Mouse (Mus musculus): ENCODE data around the gene March4. TPM values are rescaled to one million over a fixed set of nuclear protein-coding genes. Genes with fewer than 3 reads are reported as not detected.

The March4 gene
- polyA plus RNA-seq, 1 experiment: 6.5 TPM

- TF ChIP-seq POLR2A (IDR thresholded peaks at IDR 0.05; ENCODE audit: borderline replicate concordance, insufficient read depth, low read length): no peak
- TF ChIP-seq CTCF (IDR thresholded peaks at IDR 0.05; ENCODE audit: borderline replicate concordance, insufficient read depth, low read depth, low read length): no peak
- WGBS: 91% methylated on average over 5 of the region's 5 CpGs
- no peaks in the 10 kb centered on the region for H3K4me1 ChIP-seq (ENCODE audit: control insufficient read depth, insufficient read depth, low read length)
Measured at GRCm38 (mm10) chr1:72491307-72491706, 45.4 kb downstream of the March4 start.

GRCm38 (mm10) chr1:72490801-72491200 lies 45.9 kb downstream of the March4 start:
- Histone ChIP-seq H3K27me3 (ENCODE audit: control insufficient read depth, insufficient read depth, low read length) (no peaks in the 10 kb centered on the region), H3K4me1 (ENCODE audit: control insufficient read depth, insufficient read depth, low read length) (no peaks in the 10 kb centered on the region), H3K4me3 (replicated peaks; ENCODE audit: insufficient read depth, low read depth, low read length) (no peak overlapping the region), H3K27ac (ENCODE audit: insufficient read depth, low read length) (no peak overlapping the region)
- no peak for DNase-seq
- TF ChIP-seq CTCF (IDR thresholded peaks at IDR 0.05; ENCODE audit: borderline replicate concordance, insufficient read depth, low read depth, low read length) (no peak), POLR2A (IDR thresholded peaks at IDR 0.05; ENCODE audit: borderline replicate concordance, insufficient read depth, low read length) (no peak)
- 92% methylated on average over 3 of the region's 3 CpGs for WGBS

More at GRCm38 (mm10) chr1:72491307-72491706, 45.4 kb downstream of the March4 start:
- H3K4me3 ChIP-seq (replicated peaks; ENCODE audit: insufficient read depth, low read depth, low read length): no peak overlapping the region
- H3K27me3 ChIP-seq (ENCODE audit: control insufficient read depth, insufficient read depth, low read length): no peaks in the 10 kb centered on the region
- DNase-seq: no peak
- no peak overlapping the region for H3K27ac ChIP-seq (ENCODE audit: insufficient read depth, low read length)

GRCm38 (mm10) chr1:72490193-72490592 lies 46.5 kb downstream of the March4 start:
- no peaks in the 10 kb centered on the region for H3K4me1 ChIP-seq (ENCODE audit: control insufficient read depth, insufficient read depth, low read length)
- 22% methylated on average over 8 of the region's 8 CpGs for WGBS
- no peak overlapping the region for H3K27ac ChIP-seq (ENCODE audit: insufficient read depth, low read length)
- TF ChIP-seq POLR2A (IDR thresholded peaks at IDR 0.05; ENCODE audit: borderline replicate concordance, insufficient read depth, low read length): no peak
- TF ChIP-seq CTCF (IDR thresholded peaks at IDR 0.05; ENCODE audit: borderline replicate concordance, insufficient read depth, low read depth, low read length): no peak
- H3K27me3 ChIP-seq (ENCODE audit: control insufficient read depth, insufficient read depth, low read length): no peaks in the 10 kb centered on the region
- no peak overlapping the region for H3K4me3 ChIP-seq (replicated peaks; ENCODE audit: insufficient read depth, low read depth, low read length)
- no peak for DNase-seq

- TF ChIP-seq POLR2A (IDR thresholded peaks at IDR 0.05; ENCODE audit: borderline replicate concordance, insufficient read depth, low read length) (no peak), CTCF (IDR thresholded peaks at IDR 0.05; ENCODE audit: borderline replicate concordance, insufficient read depth, low read depth, low read length) (no peak)
- 100% methylated on average over 2 of the region's 2 CpGs for WGBS
- no peak overlapping the region for H3K4me3 ChIP-seq (replicated peaks; ENCODE audit: insufficient read depth, low read depth, low read length)
Measured at GRCm38 (mm10) chr1:72476594-72476993, 60.1 kb downstream of the March4 start.

GRCm38 (mm10) chr1:72469075-72469474 lies 67.7 kb downstream of the March4 start:
- 90% methylated on average over 2 of the region's 2 CpGs for WGBS
- no peak overlapping the region for H3K27ac ChIP-seq (ENCODE audit: insufficient read depth, low read length)

More at GRCm38 (mm10) chr1:72476594-72476993, 60.1 kb downstream of the March4 start:
- Histone ChIP-seq H3K27me3 (ENCODE audit: control insufficient read depth, insufficient read depth, low read length) (no peaks in the 10 kb centered on the region; the same call in 1 of the 2 replicates), H3K27ac (ENCODE audit: insufficient read depth, low read length) (no peak overlapping the region), H3K4me1 (ENCODE audit: control insufficient read depth, insufficient read depth, low read length) (no peaks in the 10 kb centered on the region)
- DNase-seq: no peak

GRCm38 (mm10) chr1:72468466-72469003 lies 68.2 kb downstream of the March4 start:
- peak; percentile 31 to 45 for DNase-seq
- 3% methylated on average over 5 of the region's 5 CpGs for WGBS
- Histone ChIP-seq H3K27ac (ENCODE audit: insufficient read depth, low read length) (no peak overlapping the region), H3K4me3 (replicated peaks; ENCODE audit: insufficient read depth, low read depth, low read length) (no peak overlapping the region), H3K27me3 (ENCODE audit: control insufficient read depth, insufficient read depth, low read length) (no peaks in the 10 kb centered on the region; the same call in 1 of the 2 replicates), H3K4me1 (ENCODE audit: control insufficient read depth, insufficient read depth, low read length) (peaks cover 10% of the 10 kb centered on the region)
- no peak for TF ChIP-seq CTCF (IDR thresholded peaks at IDR 0.05; ENCODE audit: borderline replicate concordance, insufficient read depth, low read depth, low read length)
- TF ChIP-seq POLR2A (IDR thresholded peaks at IDR 0.05; ENCODE audit: borderline replicate concordance, insufficient read depth, low read length): no peak

More at GRCm38 (mm10) chr1:72469075-72469474, 67.7 kb downstream of the March4 start:
- no peak for DNase-seq
- Histone ChIP-seq H3K4me3 (replicated peaks; ENCODE audit: insufficient read depth, low read depth, low read length) (no peak overlapping the region), H3K4me1 (ENCODE audit: control insufficient read depth, insufficient read depth, low read length) (peaks cover 10% of the 10 kb centered on the region), H3K27me3 (ENCODE audit: control insufficient read depth, insufficient read depth, low read length) (no peaks in the 10 kb centered on the region; the same call in 1 of the 2 replicates)
- TF ChIP-seq POLR2A (IDR thresholded peaks at IDR 0.05; ENCODE audit: borderline replicate concordance, insufficient read depth, low read length) (no peak), CTCF (IDR thresholded peaks at IDR 0.05; ENCODE audit: borderline replicate concordance, insufficient read depth, low read depth, low read length) (no peak)

- TF ChIP-seq POLR2A (IDR thresholded peaks at IDR 0.05; ENCODE audit: borderline replicate concordance, insufficient read depth, low read length) (no peak), CTCF (IDR thresholded peaks at IDR 0.05; ENCODE audit: borderline replicate concordance, insufficient read depth, low read depth, low read length) (no peak)
- WGBS: 56% methylated on average over 12 of the region's 12 CpGs
- DNase-seq: no peak
- Histone ChIP-seq H3K4me1 (ENCODE audit: control insufficient read depth, insufficient read depth, low read length) (peaks cover 10% of the 10 kb centered on the region), H3K27me3 (ENCODE audit: control insufficient read depth, insufficient read depth, low read length) (no peaks in the 10 kb centered on the region), H3K4me3 (replicated peaks; ENCODE audit: insufficient read depth, low read depth, low read length) (no peak overlapping the region), H3K27ac (ENCODE audit: insufficient read depth, low read length) (no peak overlapping the region)
Measured at GRCm38 (mm10) chr1:72464926-72465583, 71.7 kb downstream of the March4 start.

- no peak for TF ChIP-seq CTCF (IDR thresholded peaks at IDR 0.05; ENCODE audit: borderline replicate concordance, insufficient read depth, low read depth, low read length)
- TF ChIP-seq POLR2A (IDR thresholded peaks at IDR 0.05; ENCODE audit: borderline replicate concordance, insufficient read depth, low read length): no peak
- Histone ChIP-seq H3K27me3 (ENCODE audit: control insufficient read depth, insufficient read depth, low read length) (no peaks in the 10 kb centered on the region), H3K4me3 (replicated peaks; ENCODE audit: insufficient read depth, low read depth, low read length) (no peak overlapping the region), H3K4me1 (ENCODE audit: control insufficient read depth, insufficient read depth, low read length) (no peaks in the 10 kb centered on the region), H3K27ac (ENCODE audit: insufficient read depth, low read length) (no peak overlapping the region)
- peak in 1 of 2 experiments; percentile 26 for DNase-seq
- WGBS: 66% methylated on average over 6 of the region's 6 CpGs
Measured at GRCm38 (mm10) chr1:72462516-72462915, 74.2 kb downstream of the March4 start.
